Comparison of ENCODE assay signal across 8 mouse cellular contexts in genomic region chr7:99828083-99828570, GRCm38 (mm10). TPM values are rescaled to one million over a fixed set of nuclear protein-coding genes. Genes with fewer than 3 reads are reported as not detected.
A peak's percentile ranks its signal among the peaks of the same experiment; 100 is the strongest.
DNase-seq lines count a peak whose midpoint lies in the region; ATAC-seq and TF ChIP-seq lines count a peak whose summit lies in the region.

Neu3 (minus strand) TSS chr7:99828417.

- DNase-seq in gastrocnemius, adult 8-10 months (ENCODE audit: low spot score in 2 of 2), result peak; percentile 90 to 95
- DNase-seq in hindlimb bud, embryonic 11.5 days (ENCODE audit: extremely low spot score, low read depth, low spot score), result peak; percentile 76
- peak; percentile 77 to 87 for DNase-seq in left cerebral cortex, adult 8-10 months (ENCODE audit: low spot score in 2 of 2)
- peak; percentile 92 for DNase-seq in right cerebral cortex, postnatal 10 days (ENCODE audit: low spot score in 2 of 2)
- DNase-seq in urinary bladder, postnatal 25 days (ENCODE audit: low spot score), result peak; percentile 92

- peak within 1 kb of the TSS; percentile 39 for H3K4me3 ChIP-seq in cortical plate, adult 2 months (ENCODE audit: insufficient read depth, low read length)
- peak within 1 kb of the TSS; percentile 93 for H3K4me3 ChIP-seq in megakaryocyte, embryonic 14.5 days (replicated peaks)

- no peaks in the 10 kb centered on the region for H3K27me3 ChIP-seq in megakaryocyte, embryonic 14.5 days (replicated peaks)

- H3K36me3 ChIP-seq in megakaryocyte, embryonic 14.5 days (replicated peaks; ENCODE audit: low read length), result peaks cover 17% of the 10 kb centered on the region

- peak; percentile 95 for ATAC-seq in activated CD4-positive, CD25-positive, alpha-beta regulatory T cell, adult 4 months

- no peaks in the 10 kb centered on the region for H3K9me3 ChIP-seq in megakaryocyte, embryonic 14.5 days

- peak; percentile 75; the same call in 1 of the 2 replicates for TF ChIP-seq POLR2A in cortical plate, adult 2 months (IDR thresholded peaks at IDR 0.05; ENCODE audit: extremely low read depth, insufficient read depth, low read length)

- 0 out of 2 replicates have a peak within 1 kb of the TSS, but pooled peaks have one; percentile 2 for H3K27ac ChIP-seq in cortical plate, adult 2 months (ENCODE audit: insufficient read depth, low read length)

- TF ChIP-seq CTCF in cortical plate, adult 2 months (IDR thresholded peaks at IDR 0.05; ENCODE audit: extremely low read depth, insufficient read depth, low read length), result no peak

- no peaks in the 10 kb centered on the region for H3K4me1 ChIP-seq in cortical plate, adult 2 months (ENCODE audit: control insufficient read depth, insufficient read depth, low read length)
- peaks cover 63% of the 10 kb centered on the region for H3K4me1 ChIP-seq in megakaryocyte, embryonic 14.5 days

RNA-seq across cellular contexts. Expression of gene Neu3, which starts in this region (rescaled TPM):
- polyA plus RNA-seq in activated CD4-positive, CD25-positive, alpha-beta regulatory T cell, adult 4 months (2017; shearing (Covaris generic)), result 10 to 100 TPM; 24.2 to 29.1 TPM
- polyA plus RNA-seq in cortical plate, adult 2 months (2012; rRNA removed), result 1.9 and 2.0 TPM in 2 replicates
- 1 to 10 TPM; 2.7 to 3.5 (median 2.9) TPM for total RNA-seq in gastrocnemius, adult 8-10 months (2022)
- 1 to 10 TPM; 2.9 to 5.0 (median 4.2) TPM for total RNA-seq in left cerebral cortex, adult 8-10 months (2022)
- 0.49 and 0.83 TPM in 2 replicates for polyA plus RNA-seq in megakaryocyte, embryonic 14.5 days (2012; ENCODE audit: insufficient read depth, low replicate concordance)

Comparison
In these comparisons a context has a peak if more than half of its experiments do, and no peak if none do; other contexts are left out.
1. Peak in every context shown above with its lines: DNase-seq, ATAC-seq, H3K4me3 ChIP-seq and H3K27ac ChIP-seq.